Mouse (Mus musculus) cortical plate, adult 2 months (tissue): ENCODE measurements around the gene Dyrk1a. TPM values are rescaled to one million over a fixed set of nuclear protein-coding genes. Genes with fewer than 3 reads are reported as not detected.

ENCODE experiments used
- H3K27ac ChIP-seq: fragments of 200-500 bp; 2 replicates; pipeline ENCODE4 v1.5.1; 2012; ENCODE audit warnings: low read length, control low read depth, inconsistent platforms; ENCODE audit not compliant: insufficient read depth
- H3K4me1 ChIP-seq: fragments of 200-500 bp; 2 replicates; pipeline ENCODE4 v1.6.1; 2011; ENCODE audit warnings: low read length; ENCODE audit not compliant: control insufficient read depth, insufficient read depth
- H3K4me3 ChIP-seq: fragments of 200-500 bp; 2 replicates; pipeline ENCODE4 v1.5.1; 2011; ENCODE audit warnings: mild to moderate bottlenecking, low read length, control low read depth; ENCODE audit not compliant: insufficient read depth
- CTCF ChIP-seq: fragments of 200-500 bp; IDR thresholded peaks from 2 replicates; pipeline ENCODE4 v1.5.1; 2011; ENCODE audit warnings: mild to moderate bottlenecking, control low read depth, low read length; ENCODE audit not compliant: insufficient read depth; ENCODE audit errors: extremely low read depth
- POLR2A ChIP-seq: fragments of 200-500 bp; IDR thresholded peaks from 2 replicates; pipeline ENCODE4 v1.6.1; 2011; ENCODE audit warnings: mild to moderate bottlenecking, low read length, control low read depth; ENCODE audit not compliant: insufficient read depth; ENCODE audit errors: extremely low read depth
- polyA plus RNA-seq: library from polyadenylated mRNA; depleted of rRNA; stranded (reverse); fragments of >200 nt; gene quantifications from 2 replicates; pipeline ENCODE4 v1.2.3, GENCODE M21; 2012

Gene Dyrk1a
- polyA plus RNA-seq, 1 experiment, result 41.2 TPM

- 0 out of 2 replicates have a peak, but pooled peaks have one; percentile 22 for TF ChIP-seq POLR2A
- TF ChIP-seq CTCF, result no peak
- peak overlapping the region; percentile 58 for H3K4me3 ChIP-seq
- peaks cover 10% of the 10 kb centered on the region for H3K4me1 ChIP-seq
- H3K27ac ChIP-seq, result peak overlapping the region; percentile 96
Observed at GRCm38 (mm10) chr16:94570361-94571041, 691 bp downstream of the Dyrk1a start.

GRCm38 (mm10) chr16:94571111-94571993, 1.5 kb downstream of the Dyrk1a start:
- TF ChIP-seq CTCF (no peak), POLR2A (no peak)
- peak overlapping the region; percentile 58 for H3K4me3 ChIP-seq
- H3K4me1 ChIP-seq, result peaks cover 10% of the 10 kb centered on the region
- H3K27ac ChIP-seq, result peak overlapping the region; percentile 76; the same call in 1 of the 2 replicates

DNA sequence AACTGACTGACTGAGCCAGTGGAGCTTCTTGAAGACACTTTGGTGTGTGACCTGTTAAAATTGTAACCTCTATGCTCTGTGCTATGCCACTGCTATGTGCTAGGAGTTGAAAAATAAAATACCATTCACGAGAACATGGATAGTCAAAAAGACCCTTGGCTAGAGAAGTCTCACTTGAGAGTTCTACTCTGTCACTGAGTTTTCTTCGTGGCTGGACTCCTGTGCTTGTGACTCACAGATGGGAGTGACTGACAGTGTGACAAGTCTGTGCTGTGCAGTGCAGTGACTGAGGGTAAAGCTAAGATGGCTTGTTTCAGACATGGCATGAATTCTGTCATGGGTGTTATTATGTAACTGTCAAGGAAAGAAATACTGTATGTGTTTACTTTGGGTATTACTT, 2.6 kb downstream of the Dyrk1a start:
- H3K27ac ChIP-seq, result no peak overlapping the region
- H3K4me3 ChIP-seq, result no peak overlapping the region; the same call in 1 of the 2 replicates
- H3K4me1 ChIP-seq, result peaks cover 11% of the 10 kb centered on the region
- TF ChIP-seq CTCF (no peak), POLR2A (no peak)

GRCm38 (mm10) chr16:94574025-94574717, 4.4 kb downstream of the Dyrk1a start:
- no peak for TF ChIP-seq CTCF
- TF ChIP-seq POLR2A, result no peak
- Histone ChIP-seq H3K4me1 (peaks cover 15% of the 10 kb centered on the region), H3K27ac (no peak overlapping the region), H3K4me3 (no peak overlapping the region)

DNA sequence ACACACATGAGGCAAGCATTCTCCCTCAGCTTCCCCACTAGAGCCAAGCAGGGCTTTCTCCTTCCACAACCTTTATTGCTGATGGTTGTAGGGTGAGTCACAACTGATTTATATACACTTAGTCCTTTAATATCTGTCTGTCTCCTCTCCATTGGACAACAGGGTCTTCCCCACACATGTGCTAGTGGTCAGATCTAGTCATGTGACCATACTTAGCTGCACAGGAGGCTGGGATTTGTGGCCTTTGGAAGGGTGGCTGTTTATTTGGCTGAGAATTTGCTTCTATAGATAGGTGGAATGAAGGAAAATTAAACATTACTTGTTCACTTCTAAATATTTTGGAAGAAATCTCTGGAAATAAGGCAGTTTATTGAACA, 4.9 kb downstream of the Dyrk1a start:
- peaks cover 15% of the 10 kb centered on the region for H3K4me1 ChIP-seq
- H3K27ac ChIP-seq, result no peak overlapping the region
- H3K4me3 ChIP-seq, result no peak overlapping the region
- no peak for TF ChIP-seq CTCF
- TF ChIP-seq POLR2A, result no peak

- Histone ChIP-seq H3K27ac (no peak overlapping the region), H3K4me3 (no peak overlapping the region), H3K4me1 (peaks cover 17% of the 10 kb centered on the region)
- TF ChIP-seq POLR2A (no peak), CTCF (no peak)
Observed at GRCm38 (mm10) chr16:94575757-94576156, 5.9 kb downstream of the Dyrk1a start.

- H3K4me1 ChIP-seq, result peaks cover 13% of the 10 kb centered on the region
- H3K4me3 ChIP-seq, result no peak overlapping the region
- no peak overlapping the region for H3K27ac ChIP-seq
Observed at GRCm38 (mm10) chr16:94579348-94579747, 9.5 kb downstream of the Dyrk1a start.

DNA sequence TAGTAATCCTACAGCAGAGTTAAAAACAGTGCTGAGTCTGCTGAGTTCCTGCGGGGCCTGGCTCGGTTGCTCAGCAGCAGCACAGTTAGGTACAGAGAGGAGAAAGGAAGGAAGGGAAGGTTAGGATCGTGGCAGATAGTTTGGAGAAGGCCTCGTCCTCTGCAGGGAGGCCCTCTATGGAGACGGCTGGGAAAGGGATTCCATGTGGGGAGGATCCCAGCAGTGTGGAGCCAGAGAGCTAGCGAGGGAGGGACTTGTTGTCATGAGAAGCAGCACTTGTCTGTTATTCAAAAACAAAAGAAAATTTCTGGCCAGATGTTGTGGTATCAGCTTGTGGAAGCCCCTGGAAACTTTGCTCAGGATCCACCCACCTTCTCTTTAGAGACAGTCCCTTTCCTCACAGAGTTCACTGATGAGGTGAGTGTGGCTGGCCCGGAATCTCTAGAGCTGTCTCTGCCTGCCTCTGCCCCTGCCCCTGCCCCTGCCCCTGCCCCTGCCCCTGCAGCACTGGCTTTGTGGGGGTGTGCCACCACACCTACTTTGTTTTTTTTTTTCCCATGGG, 11.1 kb downstream of the Dyrk1a start:
- Histone ChIP-seq H3K4me3 (no peak overlapping the region), H3K27ac (no peak overlapping the region), H3K4me1 (peaks cover 14% of the 10 kb centered on the region)
- no peak for TF ChIP-seq CTCF

More at GRCm38 (mm10) chr16:94579348-94579747, 9.5 kb downstream of the Dyrk1a start:
- TF ChIP-seq CTCF (no peak), POLR2A (no peak)

DNA sequence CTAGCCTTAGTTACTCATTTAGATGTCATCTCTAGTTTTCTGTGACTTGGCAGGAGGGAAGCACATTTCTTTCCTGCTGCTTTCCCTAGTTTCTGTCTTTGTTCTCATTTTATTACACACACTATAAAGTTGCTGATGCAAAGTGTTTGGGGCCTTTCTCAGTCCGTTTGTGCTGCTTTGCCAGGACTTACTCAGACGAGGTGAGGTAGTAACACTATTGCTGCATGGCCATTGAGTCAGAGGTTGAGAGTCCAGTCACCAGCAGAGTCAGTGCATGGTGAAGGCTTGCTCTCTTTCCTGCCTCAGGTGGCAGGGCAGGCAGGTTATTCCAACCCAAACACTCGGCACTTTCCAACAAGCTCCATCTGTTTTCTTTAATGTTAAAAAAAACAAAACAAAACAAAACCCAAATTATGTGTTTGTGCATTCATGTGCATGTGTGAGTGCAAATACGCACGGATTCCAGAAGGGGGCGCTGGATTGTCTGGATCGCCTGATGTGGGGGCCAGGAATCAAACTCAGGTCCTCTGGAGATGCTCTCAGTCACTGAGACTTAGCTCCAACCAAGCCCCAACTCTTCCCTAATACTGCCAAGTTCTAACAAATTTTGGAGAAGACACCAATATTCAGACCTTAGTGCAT, 16.7 kb downstream of the Dyrk1a start:
- H3K4me1 ChIP-seq, result peaks cover 31% of the 10 kb centered on the region
- no peak for TF ChIP-seq POLR2A
- no peak for TF ChIP-seq CTCF

More for the DNA sequence above, 16.7 kb downstream of the Dyrk1a start:
- Histone ChIP-seq H3K27ac (no peak overlapping the region), H3K4me3 (no peak overlapping the region)
